Mouse (Mus musculus) spleen, adult 2 months (tissue): Measurements from ENCODE around the gene Fpr1. TPM values are rescaled to one million over a fixed set of nuclear protein-coding genes. Genes with fewer than 3 reads are reported as not detected.

ENCODE experiments used
- DNase-seq, 2 experiments: peaks; one replicate each; pipeline versions ENCODE4 v3.0.0 to v3.0.0-alpha.2; 2012 to 2021; ENCODE audit warnings: low spot score in 2 of 2, low read depth in 1 of 2
- H3K27ac ChIP-seq: fragments of 200-500 bp; 2 replicates; pipeline ENCODE4 v1.5.1; 2012; ENCODE audit warnings: low read length, inconsistent platforms; ENCODE audit not compliant: insufficient read depth
- H3K27me3 ChIP-seq: fragments of 200-500 bp; 2 replicates; pipeline ENCODE4 v1.6.1; 2012; ENCODE audit warnings: mild to moderate bottlenecking, moderate library complexity, low read length, inconsistent platforms; ENCODE audit not compliant: control insufficient read depth, insufficient read depth
- H3K36me3 ChIP-seq: fragments of 200-500 bp; 2 replicates; pipeline ENCODE4 v1.6.1; 2012; ENCODE audit warnings: mild to moderate bottlenecking, low read length, inconsistent platforms; ENCODE audit not compliant: control insufficient read depth, insufficient read depth
- H3K4me1 ChIP-seq: fragments of 200-500 bp; 2 replicates; pipeline ENCODE4 v1.6.1; 2011; ENCODE audit warnings: inconsistent platforms; ENCODE audit not compliant: control insufficient read depth, insufficient read depth, insufficient read length
- H3K4me3 ChIP-seq: fragments of 200-500 bp; 2 replicates; pipeline ENCODE4 v1.5.1; 2011; ENCODE audit warnings: mild to moderate bottlenecking, inconsistent platforms; ENCODE audit not compliant: insufficient read depth, insufficient read length; ENCODE audit errors: extremely low read depth
- CTCF ChIP-seq: fragments of 200-500 bp; IDR thresholded peaks from 2 replicates; pipeline ENCODE4 v1.5.1; 2011; ENCODE audit warnings: mild to moderate bottlenecking, inconsistent platforms; ENCODE audit not compliant: insufficient read depth, insufficient read length, insufficient replicate concordance; ENCODE audit errors: extremely low read depth
- POLR2A ChIP-seq: fragments of 200-500 bp; IDR thresholded peaks from 2 replicates; pipeline ENCODE4 v1.6.1; 2011; ENCODE audit warnings: low read depth, low read length, inconsistent platforms
- WGBS: fragments of 180-500 bp; shearing (Covaris S2); methylation state at CpG from one replicate; pipeline ENCODE4 v1.1.7; 2018; 5-methylcytosine and 5-hydroxymethylcytosine counted together
- polyA plus RNA-seq: library from polyadenylated mRNA; depleted of rRNA; stranded (reverse); fragments of >200 nt; gene quantifications from 2 replicates; pipeline ENCODE4 v1.2.3, GENCODE M21; 2012

The Fpr1 gene
- polyA plus RNA-seq, 1 experiment: 8.9 TPM

DNA sequence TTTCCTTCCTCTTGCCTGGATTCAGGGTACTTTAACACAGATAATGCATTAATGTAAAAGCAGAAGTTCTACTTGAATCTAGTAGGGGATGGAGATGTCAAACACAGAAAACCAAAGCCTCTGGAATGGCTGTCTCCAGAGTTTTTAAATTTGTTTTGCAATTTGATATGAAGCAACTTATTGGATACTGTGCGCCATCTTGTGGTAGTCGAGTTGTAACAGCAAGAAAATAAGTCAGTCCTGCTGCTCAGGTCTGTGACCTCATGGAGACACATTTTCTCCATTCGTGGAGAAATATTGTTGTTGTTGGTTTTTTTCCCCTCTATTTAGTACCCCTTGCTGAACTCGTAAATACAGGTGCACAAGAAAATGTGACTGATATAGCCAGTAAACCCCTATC is 12.3 kb upstream of the Fpr1 start:
- 3% methylated on average over 4 of the region's 4 CpGs for WGBS
- no peak overlapping the region for H3K4me3 ChIP-seq
- peak; percentile 14; the same call in 1 of the 2 replicates for TF ChIP-seq CTCF
- TF ChIP-seq POLR2A: no peak
- no peaks in the 10 kb centered on the region for H3K27me3 ChIP-seq
- no peaks in the 10 kb centered on the region for H3K36me3 ChIP-seq
- no peak overlapping the region for H3K27ac ChIP-seq
- peak in 1 of 2 experiments; percentile 7 for DNase-seq
- no peaks in the 10 kb centered on the region for H3K4me1 ChIP-seq

DNA sequence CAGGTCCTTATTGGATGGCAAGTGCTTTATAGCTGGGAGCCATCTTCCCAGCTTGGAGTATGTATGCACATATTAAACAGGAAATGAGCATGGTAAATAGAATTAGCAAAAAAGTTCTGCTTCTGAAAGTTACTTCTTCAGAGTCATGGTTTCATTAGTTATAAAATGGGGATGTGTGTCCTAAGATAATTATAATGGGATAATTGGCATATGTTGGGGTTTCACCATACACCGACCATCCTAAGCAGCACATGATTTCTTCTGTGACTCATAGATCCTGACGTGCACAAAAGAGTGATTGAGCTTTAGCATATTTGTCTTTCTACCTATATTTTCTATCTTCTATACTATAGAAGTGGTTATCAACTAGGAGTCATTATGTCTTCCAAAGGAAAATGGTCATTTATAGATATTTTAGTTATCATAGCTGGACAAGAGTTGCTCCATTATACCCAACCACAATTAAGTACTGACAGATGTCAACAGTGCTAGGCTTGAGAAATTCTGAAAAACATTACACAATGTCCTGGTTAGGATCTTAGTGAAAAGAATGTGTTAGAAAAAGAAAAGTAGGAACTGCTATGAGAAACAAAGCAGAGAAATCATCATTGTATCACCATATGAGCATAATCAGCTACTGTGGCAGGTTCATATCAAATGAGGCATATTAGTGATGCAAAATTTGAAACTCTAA is 6.1 kb upstream of the Fpr1 start:
- H3K4me1 ChIP-seq: no peaks in the 10 kb centered on the region
- no peak for DNase-seq
- no peak overlapping the region for H3K4me3 ChIP-seq
- 85% methylated on average over 2 of the region's 2 CpGs for WGBS
- TF ChIP-seq CTCF: no peak
- no peak for TF ChIP-seq POLR2A
- H3K27ac ChIP-seq: no peak overlapping the region
- no peaks in the 10 kb centered on the region for H3K36me3 ChIP-seq
- no peaks in the 10 kb centered on the region for H3K27me3 ChIP-seq

DNA sequence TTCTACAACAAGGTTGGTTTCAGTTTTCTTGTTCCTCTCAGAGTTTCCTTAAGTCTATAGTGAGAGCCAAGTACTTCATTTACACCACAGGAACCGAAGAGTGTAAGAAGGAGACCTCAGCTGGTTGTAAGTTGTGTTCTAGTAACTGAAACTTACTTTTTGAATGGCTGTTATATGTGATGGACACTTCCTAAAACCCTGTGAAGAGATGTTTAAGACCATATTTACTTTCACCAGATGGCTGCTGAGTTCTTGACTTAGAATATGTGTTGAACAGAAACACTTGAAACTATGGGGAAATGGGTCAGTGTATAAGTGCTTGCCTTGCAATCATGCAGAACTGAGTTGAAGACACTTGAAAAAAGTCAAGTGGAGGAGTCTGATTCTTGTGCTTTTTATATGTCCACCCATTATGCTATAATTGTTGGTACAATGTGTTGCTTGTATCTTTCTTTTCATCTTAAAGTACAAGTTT is 4.1 kb upstream of the Fpr1 start, which contains the start of the genes Fpr2 and Fpr3:
TSS of gene Fpr2 (plus strand) at position 51 of the 475 bp plus-strand sequence.
TSS of gene Fpr3 (plus strand) at position 79 of the 475 bp plus-strand sequence.
- 35% methylated on average over 1 of the region's 1 CpGs for WGBS
- no peaks in the 10 kb centered on the region; the same call in 1 of the 2 replicates for H3K27me3 ChIP-seq
- no peaks in the 10 kb centered on the region for H3K36me3 ChIP-seq
- TF ChIP-seq POLR2A (no peak), CTCF (no peak)
- H3K27ac ChIP-seq: no peak within 1 kb of the TSS
- H3K4me1 ChIP-seq: no peaks in the 10 kb centered on the region
- H3K4me3 ChIP-seq: no peak within 1 kb of the TSS
- DNase-seq: no peak

DNA sequence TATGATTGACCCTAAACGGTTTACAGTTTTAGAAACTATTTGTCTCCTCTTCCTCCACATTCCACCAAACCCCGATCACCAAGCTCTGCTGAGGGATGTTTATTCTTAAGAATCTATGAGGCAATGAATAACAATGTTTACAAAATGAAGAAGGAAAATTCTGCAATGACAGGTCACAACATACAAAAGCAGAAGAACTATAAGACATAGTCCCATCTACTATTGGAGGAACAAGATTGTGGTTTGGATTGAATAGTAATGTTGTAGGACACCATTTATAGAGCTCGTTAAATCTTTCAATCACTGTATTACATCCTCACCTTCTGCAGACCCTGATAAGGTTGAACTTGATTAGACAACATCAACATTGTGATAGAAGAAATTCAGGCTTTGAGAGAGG is 1.1 kb downstream of the Fpr1 start:
- no peak for DNase-seq
- no peaks in the 10 kb centered on the region; the same call in 1 of the 2 replicates for H3K27me3 ChIP-seq
- TF ChIP-seq CTCF (no peak), POLR2A (no peak)
- no peaks in the 10 kb centered on the region for H3K36me3 ChIP-seq
- H3K4me1 ChIP-seq: no peaks in the 10 kb centered on the region; the same call in 1 of the 2 replicates
- WGBS: 77% methylated on average over 3 of the region's 3 CpGs
- no peak overlapping the region for H3K27ac ChIP-seq
- no peak overlapping the region for H3K4me3 ChIP-seq

DNA sequence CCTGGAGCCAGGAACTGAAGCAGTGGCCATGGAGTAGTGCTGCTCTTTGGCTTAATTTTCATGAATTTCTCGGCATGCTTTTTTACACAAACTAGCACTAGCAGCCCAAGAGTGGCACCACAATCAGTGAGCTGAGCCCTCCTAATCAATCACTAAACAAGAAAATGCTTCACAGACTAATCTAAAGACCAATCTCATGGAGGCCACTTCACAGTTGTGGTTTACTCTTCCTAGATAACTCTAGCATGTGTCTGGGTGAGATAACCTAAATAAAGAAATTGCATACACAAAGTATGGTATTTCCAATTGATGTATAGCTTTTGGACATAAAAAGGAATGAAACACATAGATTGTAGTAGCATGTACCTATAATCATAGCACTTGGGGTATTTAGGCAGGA is 4.4 kb downstream of the Fpr1 start:
- Histone ChIP-seq H3K4me1 (no peaks in the 10 kb centered on the region; the same call in 1 of the 2 replicates), H3K4me3 (no peak overlapping the region), H3K27ac (no peak overlapping the region), H3K27me3 (no peaks in the 10 kb centered on the region; the same call in 1 of the 2 replicates), H3K36me3 (no peaks in the 10 kb centered on the region)
- WGBS: 86% methylated on average over 1 of the region's 1 CpGs
- TF ChIP-seq CTCF (no peak), POLR2A (no peak)
- no peak for DNase-seq

DNA sequence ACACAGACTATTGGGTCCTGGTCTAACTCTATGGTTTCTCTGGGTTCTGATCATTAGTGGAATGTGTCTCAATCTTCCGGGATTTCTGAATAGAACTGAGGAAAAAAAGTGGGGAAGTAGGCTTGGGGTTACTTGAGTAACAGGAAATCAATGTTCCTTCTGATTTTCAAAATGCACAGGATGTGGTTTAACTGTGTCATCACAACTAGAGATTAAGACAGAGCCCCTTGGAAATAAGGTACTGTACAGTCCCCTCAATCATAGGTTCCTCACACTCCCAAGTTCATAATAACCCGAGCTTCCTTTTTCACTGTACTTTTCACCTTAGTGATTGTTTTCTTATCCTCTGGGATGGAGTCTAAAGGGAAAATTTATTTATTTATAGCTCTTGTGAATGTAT is 12.0 kb downstream of the Fpr1 start:
- Histone ChIP-seq H3K36me3 (no peaks in the 10 kb centered on the region), H3K4me1 (no peaks in the 10 kb centered on the region), H3K27ac (no peak overlapping the region), H3K4me3 (no peak overlapping the region), H3K27me3 (no peaks in the 10 kb centered on the region)
- no peak for DNase-seq
- 19% methylated on average over 2 of the region's 2 CpGs for WGBS
- no peak for TF ChIP-seq CTCF
- TF ChIP-seq POLR2A: no peak
